Mouse (Mus musculus): ENCODE measurements around the gene Gtf2f1. TPM values are rescaled to one million over a fixed set of nuclear protein-coding genes. Genes with fewer than 3 reads are reported as not detected.
A peak's percentile ranks its signal among the peaks of the same experiment; 100 is the strongest.

Gene Gtf2f1
- total RNA-seq, 2 experiments from 2014 or later, result 61.2 to 63.2 TPM

DNA sequence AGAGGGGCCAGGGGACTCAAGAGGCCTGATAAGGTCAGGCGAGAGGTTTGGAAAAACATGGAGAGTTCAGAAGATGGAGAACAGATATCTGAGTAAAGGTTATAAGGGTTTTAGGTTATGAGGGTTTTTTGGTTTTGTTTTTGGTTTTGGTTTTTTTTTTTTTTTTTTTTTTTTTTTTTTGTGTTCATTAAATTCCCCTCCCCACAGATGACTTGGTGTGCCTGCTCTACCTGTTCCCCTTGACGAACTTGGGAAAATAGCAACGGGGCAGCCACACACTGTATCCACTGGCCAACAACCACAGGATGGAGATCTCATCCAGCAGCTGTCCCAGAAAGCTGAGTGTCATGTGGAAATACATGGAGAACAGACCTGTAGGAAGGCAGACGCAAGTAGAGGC, 52.4 kb downstream of the Gtf2f1 start:
- TF ChIP-seq CTCF (conservative IDR thresholded peaks at IDR 0.05), result no peak
- no peak overlapping the region for H3K27ac ChIP-seq
- DNase-seq (ENCODE audit: low spot score in 2 of 2), result no peak
- no peak overlapping the region for H3K4me3 ChIP-seq

GRCm38 (mm10) chr17:56957763-56958429, 53.2 kb downstream of the Gtf2f1 start:
- Histone ChIP-seq H3K27ac (no peak overlapping the region), H3K4me3 (no peak overlapping the region)
- TF ChIP-seq CTCF (conservative IDR thresholded peaks at IDR 0.05), result peak; percentile 35
- DNase-seq (ENCODE audit: low spot score in 2 of 2), result no peak

GRCm38 (mm10) chr17:56954871-56955270, 56.2 kb downstream of the Gtf2f1 start:
- Histone ChIP-seq H3K4me3 (no peak overlapping the region), H3K27ac (no peak overlapping the region)
- no peak for DNase-seq (ENCODE audit: low spot score in 2 of 2)
- TF ChIP-seq CTCF (conservative IDR thresholded peaks at IDR 0.05), result no peak

Other genes with a start within 250 kb of the Gtf2f1 start
- gene Dus3l, start 246.5 kb downstream of the Gtf2f1 start, total RNA-seq (2021), result 10 to 100 TPM; 73.9 to 74.4 TPM
- gene Prr22, start 241.0 kb downstream of the Gtf2f1 start, total RNA-seq (2021), result 1 to 10 TPM in 1 of 2 experiments, under 1 TPM in 1; 0.79 to 1.9 TPM
- 1 to 10 TPM; 5.4 to 6.4 TPM for gene Rfx2, start 180.3 kb downstream of the Gtf2f1 start, total RNA-seq (2021)
- gene Acsbg2, start 136.8 kb downstream of the Gtf2f1 start, total RNA-seq (2021), result not detected
- gene 1700061G19Rik, start 135.8 kb downstream of the Gtf2f1 start, total RNA-seq (2021), result under 1 TPM; 0.13 to 0.22 TPM
- gene Mllt1, start 75.9 kb downstream of the Gtf2f1 start, total RNA-seq (2021), result 10 to 100 TPM; 81.0 to 87.5 TPM
- not detected for gene Acer1, start 29.2 kb downstream of the Gtf2f1 start, total RNA-seq (2021)
- 10 to 100 TPM; 70.3 to 71.1 TPM for gene Clpp, start 21.0 kb downstream of the Gtf2f1 start, total RNA-seq (2021)
- gene Alkbh7, start 13.9 kb downstream of the Gtf2f1 start, total RNA-seq (2021), result 10 to 100 TPM; 23.9 to 24.0 TPM
- gene Pspn, start 11.3 kb downstream of the Gtf2f1 start, total RNA-seq (2021), result not detected
- gene Gm17949, start 181 bp upstream of the Gtf2f1 start, total RNA-seq (2021), result under 1 TPM in 1 of 2 experiments, not detected in 1; 0.64 TPM
- gene Khsrp, start 20.2 kb upstream of the Gtf2f1 start, total RNA-seq (2021), result 100 to 1,000 TPM; 115 to 120 TPM
- gene Slc25a41, start 30.4 kb upstream of the Gtf2f1 start, total RNA-seq (2021), result not detected
- under 1 TPM in 1 of 2 experiments, not detected in 1; 0.64 TPM for gene Crb3, start 47.8 kb upstream of the Gtf2f1 start, total RNA-seq (2021)
- gene Slc25a23, start 48.6 kb upstream of the Gtf2f1 start, total RNA-seq (2021), result 100 to 1,000 TPM; 373 to 393 TPM
- gene Dennd1c, start 67.2 kb upstream of the Gtf2f1 start, total RNA-seq (2021), result 1 to 10 TPM; 1.4 to 2.0 TPM
- gene Tubb4a, start 76.5 kb upstream of the Gtf2f1 start, total RNA-seq (2021), result 100 to 1,000 TPM; 558 TPM
- gene Tnfsf9, start 94.0 kb upstream of the Gtf2f1 start, total RNA-seq (2021), result under 1 TPM; 0.37 to 0.38 TPM
- not detected for gene Cd70, start 138.5 kb upstream of the Gtf2f1 start, total RNA-seq (2021)
- not detected for gene Tnfsf14, start 182.9 kb upstream of the Gtf2f1 start, total RNA-seq (2021)
- gene C3, start 216.8 kb upstream of the Gtf2f1 start, total RNA-seq (2021), result under 1 TPM; 0.97 to 0.98 TPM
- gene Gpr108, start 237.2 kb upstream of the Gtf2f1 start, total RNA-seq (2021), result 10 to 100 TPM; 24.0 to 24.8 TPM
- gene Trip10, start 238.2 kb upstream of the Gtf2f1 start, total RNA-seq (2021), result 1 to 10 TPM; 8.2 to 9.8 TPM

Data from layer of hippocampus, adult 2 months (tissue).